Mouse (Mus musculus): Measurements from ENCODE around the gene Pign. TPM values are rescaled to one million over a fixed set of nuclear protein-coding genes. Genes with fewer than 3 reads are reported as not detected.

Gene Pign
- total and polyA plus RNA-seq, 2 experiments from 2014 or later, result 5.7 to 14.7 TPM

GRCm38 (mm10) chr1:105566051-105566450 lies 97.4 kb downstream of the Pign start:
- Histone ChIP-seq H3K9ac (replicated peaks; ENCODE audit: low read depth, low read length) (no peak overlapping the region), H3K27ac (ENCODE audit: low read depth) (no peak overlapping the region), H3K9me3 (replicated peaks; ENCODE audit: control insufficient read depth, low read length) (no peaks in the 10 kb centered on the region), H3K27me3 (ENCODE audit: control insufficient read depth, insufficient read depth, low read length) (no peaks in the 10 kb centered on the region), H3K36me3 (replicated peaks; ENCODE audit: control insufficient read depth, insufficient read depth, low read length) (peaks cover 7% of the 10 kb centered on the region; the same call in 1 of the 2 replicates), H3K4me2 (ENCODE audit: low read depth, low read length) (no peak overlapping the region), H3K4me1 (ENCODE audit: control insufficient read depth, insufficient read depth) (no peaks in the 10 kb centered on the region), H3K4me3 (ENCODE audit: low read depth, low read length) (no peak overlapping the region)
- DNase-seq (ENCODE audit: low spot score) (no peak), ATAC-seq (ENCODE audit: insufficient read depth, low read depth) (no peak)
- TF ChIP-seq CTCF (IDR thresholded peaks at IDR 0.05; ENCODE audit: low read depth) (no peak), EP300 (IDR thresholded peaks at IDR 0.05; ENCODE audit: low read depth) (no peak)
- WGBS, result 78% methylated on average over 3 of the region's 3 CpGs

DNA sequence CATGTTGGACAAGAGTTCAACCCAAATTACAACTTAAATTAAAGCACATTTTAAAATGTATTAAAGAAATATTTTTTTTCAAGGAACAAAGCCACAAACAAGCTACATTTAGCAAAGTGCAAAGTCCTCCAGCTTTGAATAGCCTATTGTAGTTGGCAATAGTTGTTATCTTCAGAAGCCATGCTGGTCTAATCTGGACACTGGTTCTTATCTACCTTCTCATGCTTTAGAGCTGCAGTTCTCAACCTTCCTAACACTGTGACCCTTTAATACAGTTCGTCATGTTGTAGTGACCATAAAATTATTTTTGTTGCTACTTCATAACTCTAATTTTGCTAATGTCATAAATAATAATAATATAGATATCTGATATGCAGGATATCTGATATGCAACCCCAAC lies 99.2 kb downstream of the Pign start:
- Histone ChIP-seq H3K4me2 (ENCODE audit: low read depth, low read length) (no peak overlapping the region), H3K27me3 (ENCODE audit: control insufficient read depth, insufficient read depth, low read length) (no peaks in the 10 kb centered on the region), H3K9me3 (replicated peaks; ENCODE audit: control insufficient read depth, low read length) (no peaks in the 10 kb centered on the region), H3K36me3 (replicated peaks; ENCODE audit: control insufficient read depth, insufficient read depth, low read length) (peaks cover 7% of the 10 kb centered on the region; the same call in 1 of the 2 replicates), H3K27ac (ENCODE audit: low read depth) (no peak overlapping the region), H3K4me3 (ENCODE audit: low read depth, low read length) (no peak overlapping the region), H3K4me1 (ENCODE audit: control insufficient read depth, insufficient read depth) (no peaks in the 10 kb centered on the region), H3K9ac (replicated peaks; ENCODE audit: low read depth, low read length) (no peak overlapping the region)
- DNase-seq (ENCODE audit: low spot score), result no peak
- WGBS, result 66% methylated on average over 1 of the region's 1 CpGs
- no peak for ATAC-seq (ENCODE audit: insufficient read depth, low read depth)
- no peak for TF ChIP-seq EP300 (IDR thresholded peaks at IDR 0.05; ENCODE audit: low read depth)
- TF ChIP-seq CTCF (IDR thresholded peaks at IDR 0.05; ENCODE audit: low read depth), result no peak

DNA sequence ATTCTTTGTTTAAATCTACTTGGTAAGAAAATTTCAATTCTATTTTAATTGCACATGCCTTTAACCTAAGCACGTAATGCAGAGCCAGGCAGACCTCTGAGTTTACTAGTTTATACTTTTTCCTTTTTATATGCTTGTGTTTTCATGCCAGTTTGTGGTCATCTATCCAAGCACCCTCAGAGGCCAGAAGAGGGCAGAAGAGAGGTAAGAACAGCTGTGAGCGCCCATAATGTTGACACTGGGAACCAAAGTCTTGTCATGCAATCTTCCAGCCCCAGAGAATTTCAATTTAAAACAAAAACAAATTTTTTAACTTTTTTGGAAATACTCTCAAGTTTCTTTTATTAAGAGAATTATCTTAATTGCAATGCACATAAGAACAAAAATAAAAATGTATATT lies 99.7 kb downstream of the Pign start:
- H3K36me3 ChIP-seq (replicated peaks; ENCODE audit: control insufficient read depth, insufficient read depth, low read length), result peaks cover 10% of the 10 kb centered on the region; the same call in 1 of the 2 replicates
- no peaks in the 10 kb centered on the region for H3K9me3 ChIP-seq (replicated peaks; ENCODE audit: control insufficient read depth, low read length)
- no peaks in the 10 kb centered on the region for H3K27me3 ChIP-seq (ENCODE audit: control insufficient read depth, insufficient read depth, low read length)
- DNase-seq (ENCODE audit: low spot score), result no peak
- H3K4me2 ChIP-seq (ENCODE audit: low read depth, low read length), result no peak overlapping the region
- no peak overlapping the region for H3K4me3 ChIP-seq (ENCODE audit: low read depth, low read length)
- ATAC-seq (ENCODE audit: insufficient read depth, low read depth), result no peak
- H3K4me1 ChIP-seq (ENCODE audit: control insufficient read depth, insufficient read depth), result no peaks in the 10 kb centered on the region
- H3K27ac ChIP-seq (ENCODE audit: low read depth), result no peak overlapping the region
- no peak overlapping the region for H3K9ac ChIP-seq (replicated peaks; ENCODE audit: low read depth, low read length)
- 91% methylated on average over 2 of the region's 2 CpGs for WGBS
- TF ChIP-seq EP300 (IDR thresholded peaks at IDR 0.05; ENCODE audit: low read depth), result no peak
- TF ChIP-seq CTCF (IDR thresholded peaks at IDR 0.05; ENCODE audit: low read depth), result no peak

GRCm38 (mm10) chr1:105556078-105556477 lies 107.4 kb downstream of the Pign start:
- Histone ChIP-seq H3K9me3 (replicated peaks; ENCODE audit: control insufficient read depth, low read length) (no peaks in the 10 kb centered on the region), H3K36me3 (replicated peaks; ENCODE audit: control insufficient read depth, insufficient read depth, low read length) (peaks cover 14% of the 10 kb centered on the region; the same call in 1 of the 2 replicates), H3K9ac (replicated peaks; ENCODE audit: low read depth, low read length) (no peak overlapping the region), H3K4me3 (ENCODE audit: low read depth, low read length) (no peak overlapping the region), H3K4me1 (ENCODE audit: control insufficient read depth, insufficient read depth) (no peaks in the 10 kb centered on the region), H3K27me3 (ENCODE audit: control insufficient read depth, insufficient read depth, low read length) (no peaks in the 10 kb centered on the region), H3K27ac (ENCODE audit: low read depth) (no peak overlapping the region), H3K4me2 (ENCODE audit: low read depth, low read length) (no peak overlapping the region)
- TF ChIP-seq EP300 (IDR thresholded peaks at IDR 0.05; ENCODE audit: low read depth) (no peak), CTCF (IDR thresholded peaks at IDR 0.05; ENCODE audit: low read depth) (no peak)
- ATAC-seq (ENCODE audit: insufficient read depth, low read depth) (no peak), DNase-seq (ENCODE audit: low spot score) (no peak)

- no peak for ATAC-seq (ENCODE audit: insufficient read depth, low read depth)
- 33% methylated on average over 1 of the region's 1 CpGs for WGBS
- Histone ChIP-seq H3K36me3 (replicated peaks; ENCODE audit: control insufficient read depth, insufficient read depth, low read length) (peaks cover 14% of the 10 kb centered on the region; the same call in 1 of the 2 replicates), H3K27ac (ENCODE audit: low read depth) (no peak overlapping the region), H3K4me3 (ENCODE audit: low read depth, low read length) (no peak overlapping the region), H3K27me3 (ENCODE audit: control insufficient read depth, insufficient read depth, low read length) (no peaks in the 10 kb centered on the region), H3K4me2 (ENCODE audit: low read depth, low read length) (no peak overlapping the region), H3K9me3 (replicated peaks; ENCODE audit: control insufficient read depth, low read length) (no peaks in the 10 kb centered on the region), H3K9ac (replicated peaks; ENCODE audit: low read depth, low read length) (no peak overlapping the region), H3K4me1 (ENCODE audit: control insufficient read depth, insufficient read depth) (no peaks in the 10 kb centered on the region)
- TF ChIP-seq EP300 (IDR thresholded peaks at IDR 0.05; ENCODE audit: low read depth) (no peak), CTCF (IDR thresholded peaks at IDR 0.05; ENCODE audit: low read depth) (no peak)
- no peak for DNase-seq (ENCODE audit: low spot score)
Observed at GRCm38 (mm10) chr1:105555192-105555718, 108.2 kb downstream of the Pign start.

GRCm38 (mm10) chr1:105553130-105553529 lies 110.3 kb downstream of the Pign start:
- H3K4me1 ChIP-seq (ENCODE audit: control insufficient read depth, insufficient read depth), result no peaks in the 10 kb centered on the region
- no peak for DNase-seq (ENCODE audit: low spot score)
- TF ChIP-seq EP300 (IDR thresholded peaks at IDR 0.05; ENCODE audit: low read depth), result no peak
- no peak overlapping the region for H3K4me3 ChIP-seq (ENCODE audit: low read depth, low read length)
- H3K9me3 ChIP-seq (replicated peaks; ENCODE audit: control insufficient read depth, low read length), result no peaks in the 10 kb centered on the region
- no peak overlapping the region for H3K27ac ChIP-seq (ENCODE audit: low read depth)
- 89% methylated on average over 3 of the region's 3 CpGs for WGBS
- no peak overlapping the region for H3K4me2 ChIP-seq (ENCODE audit: low read depth, low read length)
- H3K27me3 ChIP-seq (ENCODE audit: control insufficient read depth, insufficient read depth, low read length), result no peaks in the 10 kb centered on the region
- no peak overlapping the region for H3K9ac ChIP-seq (replicated peaks; ENCODE audit: low read depth, low read length)
- no peak for ATAC-seq (ENCODE audit: insufficient read depth, low read depth)
- H3K36me3 ChIP-seq (replicated peaks; ENCODE audit: control insufficient read depth, insufficient read depth, low read length), result peaks cover 11% of the 10 kb centered on the region; the same call in 1 of the 2 replicates

Data from heart, postnatal 0 days (tissue).